Mouse (Mus musculus): ENCODE data around the gene Psmb7.

The Psmb7 gene

GRCm38 (mm10) chr2:38641761-38642160 lies 2.1 kb downstream of the Psmb7 start:
- DNase-seq (ENCODE audit: low read depth in 1 of 2, low spot score in 2 of 2): no peak

- DNase-seq (ENCODE audit: low read depth in 1 of 2, low spot score in 2 of 2): no peak
Observed at GRCm38 (mm10) chr2:38637716-38638267, 6.1 kb downstream of the Psmb7 start.

GRCm38 (mm10) chr2:38630574-38630973 lies 13.3 kb downstream of the Psmb7 start:
- DNase-seq (ENCODE audit: low read depth in 1 of 2, low spot score in 2 of 2): no peak

- DNase-seq (ENCODE audit: low read depth in 1 of 2, low spot score in 2 of 2): no peak
Observed at GRCm38 (mm10) chr2:38629451-38629850, 14.4 kb downstream of the Psmb7 start.

GRCm38 (mm10) chr2:38628801-38629200 lies 15.1 kb downstream of the Psmb7 start:
- no peak for DNase-seq (ENCODE audit: low read depth in 1 of 2, low spot score in 2 of 2)

GRCm38 (mm10) chr2:38623821-38624590 lies 19.9 kb downstream of the Psmb7 start:
- DNase-seq (ENCODE audit: low read depth in 1 of 2, low spot score in 2 of 2): no peak

- no peak for DNase-seq (ENCODE audit: low read depth in 1 of 2, low spot score in 2 of 2)
Observed at GRCm38 (mm10) chr2:38623411-38623810, 20.5 kb downstream of the Psmb7 start.

GRCm38 (mm10) chr2:38621610-38622021 lies 22.3 kb downstream of the Psmb7 start:
- no peak for DNase-seq (ENCODE audit: low read depth in 1 of 2, low spot score in 2 of 2)

GRCm38 (mm10) chr2:38621076-38621475 lies 22.8 kb downstream of the Psmb7 start:
- DNase-seq (ENCODE audit: low read depth in 1 of 2, low spot score in 2 of 2): no peak

- DNase-seq (ENCODE audit: low read depth in 1 of 2, low spot score in 2 of 2): no peak
Observed at GRCm38 (mm10) chr2:38619777-38620176, 24.1 kb downstream of the Psmb7 start.

- DNase-seq (ENCODE audit: low read depth in 1 of 2, low spot score in 2 of 2): no peak
Observed at GRCm38 (mm10) chr2:38616956-38617872, 26.7 kb downstream of the Psmb7 start.

- DNase-seq (ENCODE audit: low read depth in 1 of 2, low spot score in 2 of 2): no peak
Observed at GRCm38 (mm10) chr2:38616072-38616471, 27.8 kb downstream of the Psmb7 start.

- no peak for DNase-seq (ENCODE audit: low read depth in 1 of 2, low spot score in 2 of 2)
Observed at GRCm38 (mm10) chr2:38614437-38614836, 29.4 kb downstream of the Psmb7 start.

GRCm38 (mm10) chr2:38613576-38613975 lies 30.3 kb downstream of the Psmb7 start:
- no peak for DNase-seq (ENCODE audit: low read depth in 1 of 2, low spot score in 2 of 2)

- no peak for DNase-seq (ENCODE audit: low read depth in 1 of 2, low spot score in 2 of 2)
Observed at GRCm38 (mm10) chr2:38612596-38612995, 31.3 kb downstream of the Psmb7 start.

GRCm38 (mm10) chr2:38610161-38610560 lies 33.7 kb downstream of the Psmb7 start:
- DNase-seq (ENCODE audit: low read depth in 1 of 2, low spot score in 2 of 2): no peak

GRCm38 (mm10) chr2:38609310-38609709 lies 34.6 kb downstream of the Psmb7 start:
- DNase-seq (ENCODE audit: low read depth in 1 of 2, low spot score in 2 of 2): no peak

- DNase-seq (ENCODE audit: low read depth in 1 of 2, low spot score in 2 of 2): no peak
Observed at GRCm38 (mm10) chr2:38608831-38609309, 35.0 kb downstream of the Psmb7 start.

GRCm38 (mm10) chr2:38607716-38608115 lies 36.2 kb downstream of the Psmb7 start:
- DNase-seq (ENCODE audit: low read depth in 1 of 2, low spot score in 2 of 2): no peak

- DNase-seq (ENCODE audit: low read depth in 1 of 2, low spot score in 2 of 2): no peak
Observed at GRCm38 (mm10) chr2:38600842-38601241, 43.0 kb downstream of the Psmb7 start.

- DNase-seq (ENCODE audit: low read depth in 1 of 2, low spot score in 2 of 2): no peak
Observed at GRCm38 (mm10) chr2:38598395-38598794, 45.5 kb downstream of the Psmb7 start.

GRCm38 (mm10) chr2:38597896-38598295 lies 46.0 kb downstream of the Psmb7 start:
- no peak for DNase-seq (ENCODE audit: low read depth in 1 of 2, low spot score in 2 of 2)
